In genomic region chr14:34574068-34574467, GRCm38 (mm10) we compare ENCODE assay signal across 10 mouse cellular contexts. TPM values are rescaled to one million over a fixed set of nuclear protein-coding genes. Genes with fewer than 3 reads are reported as not detected.
DNase-seq lines count a peak whose midpoint lies in the region; ATAC-seq and TF ChIP-seq lines count a peak whose summit lies in the region.
"Had no signal": no experiment of that assay in that cellular context is flagged by ENCODE, and none has a peak within 500 bp of the region (broad histone marks: within the 10 kb centered on the region; RNA-seq: fewer than 3 reads in every experiment).

No protein-coding gene starts in this region.

- H3K27me3 ChIP-seq in testis, adult 2 months (ENCODE audit: control insufficient read depth, insufficient read depth, low read length) = no peaks in the 10 kb centered on the region
- no peaks in the 10 kb centered on the region for H3K27me3 ChIP-seq in intestine, postnatal 0 days (replicated peaks; ENCODE audit: control insufficient read depth, insufficient read depth, low read length)
- H3K27me3 ChIP-seq in stomach, postnatal 0 days (ENCODE audit: control insufficient read depth, insufficient read depth, low read length) = no peaks in the 10 kb centered on the region
- no peaks in the 10 kb centered on the region; the same call in 1 of the 2 replicates for H3K27me3 ChIP-seq in forebrain, embryonic 11.5 days (ENCODE audit: control insufficient read depth, insufficient read depth, low read length)
- no peaks in the 10 kb centered on the region for H3K27me3 ChIP-seq in hindbrain, embryonic 13.5 days
- H3K27me3 ChIP-seq: hindbrain, embryonic 15.5 days had no signal

- peak; percentile 14; the same call in 1 of the 2 replicates for ATAC-seq in intestine, postnatal 0 days
- ATAC-seq in stomach, postnatal 0 days (ENCODE audit: low FRiP score, low TSS enrichment) = no peak
- ATAC-seq in forebrain, embryonic 11.5 days (replicated peaks; ENCODE audit: low FRiP score) = no peak
- ATAC-seq in hindbrain, embryonic 13.5 days (ENCODE audit: low FRiP score) = no peak

- no peaks in the 10 kb centered on the region for H3K36me3 ChIP-seq in testis, adult 2 months (ENCODE audit: control insufficient read depth, insufficient read depth, low read length)
- H3K36me3 ChIP-seq in intestine, postnatal 0 days (ENCODE audit: control insufficient read depth, insufficient read depth) = peaks cover 21% of the 10 kb centered on the region; the same call in 1 of the 2 replicates
- H3K36me3 ChIP-seq in stomach, postnatal 0 days (ENCODE audit: control insufficient read depth, insufficient read depth, low read length) = no peaks in the 10 kb centered on the region
- H3K36me3 ChIP-seq in forebrain, embryonic 11.5 days (ENCODE audit: control insufficient read depth, insufficient read depth, low read length) = no peaks in the 10 kb centered on the region
- H3K36me3 ChIP-seq in hindbrain, embryonic 13.5 days = no peaks in the 10 kb centered on the region
- H3K36me3 ChIP-seq: hindbrain, embryonic 15.5 days had no signal

- no peak for TF ChIP-seq EP300 in stomach, postnatal 0 days (optimal IDR thresholded peaks at IDR 0.05)

- no peak for TF ChIP-seq POLR2A in testis, adult 2 months (IDR thresholded peaks at IDR 0.05; ENCODE audit: control insufficient read depth, low read depth, low read length)

- peaks cover 4% of the 10 kb centered on the region for H3K4me1 ChIP-seq in testis, adult 2 months (ENCODE audit: control insufficient read depth, insufficient read depth, low read length)
- H3K4me1 ChIP-seq in intestine, postnatal 0 days (replicated peaks; ENCODE audit: control insufficient read depth, insufficient read depth, low read length) = 0 out of 2 replicates have a peak, but pooled peaks cover 10% of the 10 kb centered on the region
- H3K4me1 ChIP-seq in stomach, postnatal 0 days (replicated peaks; ENCODE audit: control insufficient read depth, insufficient read depth) = no peaks in the 10 kb centered on the region
- H3K4me1 ChIP-seq in forebrain, embryonic 11.5 days (replicated peaks; ENCODE audit: control insufficient read depth, insufficient read depth, low read length) = no peaks in the 10 kb centered on the region
- H3K4me1 ChIP-seq in hindbrain, embryonic 13.5 days (replicated peaks) = peaks cover 13% of the 10 kb centered on the region
- H3K4me1 ChIP-seq: hindbrain, embryonic 15.5 days had no signal

- no peak overlapping the region for H3K4me3 ChIP-seq in testis, adult 2 months (ENCODE audit: control insufficient read depth, low read depth, low read length)
- no peak overlapping the region for H3K4me3 ChIP-seq in intestine, postnatal 0 days (ENCODE audit: low read depth, low read length)
- no peak overlapping the region for H3K4me3 ChIP-seq in stomach, postnatal 0 days (ENCODE audit: low read depth, low read length)
- H3K4me3 ChIP-seq in forebrain, embryonic 11.5 days (ENCODE audit: low read depth, low read length) = no peak overlapping the region
- H3K4me3 ChIP-seq in hindbrain, embryonic 13.5 days = no peak overlapping the region
- H3K4me3 ChIP-seq: hindbrain, embryonic 15.5 days had no signal

- DNase-seq in testis, postnatal 14 days (ENCODE audit: low spot score) = no peak
- DNase-seq in gastrocnemius, postnatal 25 days = peak; percentile 86
- DNase-seq in stomach, postnatal 0 days (ENCODE audit: low spot score) = peak; percentile 28
- DNase-seq in forebrain, embryonic 11.5 days (ENCODE audit: low spot score) = no peak
- no peak for DNase-seq in MN1 (ENCODE audit: low spot score)

- H3K9ac ChIP-seq in intestine, postnatal 0 days (ENCODE audit: low read depth, low read length) = 0 out of 2 replicates have a peak overlapping the region, but pooled peaks have one; percentile 3
- H3K9ac ChIP-seq in stomach, postnatal 0 days (ENCODE audit: low read length) = no peak overlapping the region
- no peak overlapping the region for H3K9ac ChIP-seq in forebrain, embryonic 11.5 days (ENCODE audit: low read length)
- H3K9ac ChIP-seq in hindbrain, embryonic 13.5 days = no peak overlapping the region
- H3K9ac ChIP-seq: hindbrain, embryonic 15.5 days had no signal

- peak; percentile 36; the same call in 1 of the 2 replicates for TF ChIP-seq CTCF in testis, adult 2 months (IDR thresholded peaks at IDR 0.05; ENCODE audit: control insufficient read depth, insufficient read depth, insufficient replicate concordance, low read depth, low read length)
- TF ChIP-seq CTCF in intestine, postnatal 0 days (IDR thresholded peaks at IDR 0.05; ENCODE audit: low read depth) = peak; percentile 76
- TF ChIP-seq CTCF in stomach, postnatal 0 days (IDR thresholded peaks at IDR 0.05; ENCODE audit: low read depth) = peak; percentile 57

- no peaks in the 10 kb centered on the region for H3K9me3 ChIP-seq in intestine, postnatal 0 days (ENCODE audit: control insufficient read depth)
- H3K9me3 ChIP-seq in stomach, postnatal 0 days (ENCODE audit: control insufficient read depth, low read length) = no peaks in the 10 kb centered on the region
- no peaks in the 10 kb centered on the region for H3K9me3 ChIP-seq in forebrain, embryonic 11.5 days (ENCODE audit: control insufficient read depth, low read length)
- H3K9me3 ChIP-seq in hindbrain, embryonic 13.5 days = no peaks in the 10 kb centered on the region
- H3K9me3 ChIP-seq: hindbrain, embryonic 15.5 days had no signal

- H3K27ac ChIP-seq in testis, adult 2 months (ENCODE audit: control insufficient read depth, insufficient read depth, low read depth, low read length) = no peak overlapping the region
- H3K27ac ChIP-seq in intestine, postnatal 0 days (ENCODE audit: low read depth, low read length) = peak overlapping the region; percentile 80
- no peak overlapping the region for H3K27ac ChIP-seq in stomach, postnatal 0 days (replicated peaks)
- no peak overlapping the region for H3K27ac ChIP-seq in forebrain, embryonic 11.5 days (ENCODE audit: low read depth, low read length)
- no peak overlapping the region for H3K27ac ChIP-seq in hindbrain, embryonic 13.5 days
- H3K27ac ChIP-seq: hindbrain, embryonic 15.5 days had no signal

- 48% methylated on average over 2 of the region's 2 CpGs for WGBS in intestine, postnatal 0 days
- 65% methylated on average over 2 of the region's 2 CpGs for WGBS in stomach, postnatal 0 days
- WGBS in forebrain, embryonic 11.5 days = 65% methylated on average over 2 of the region's 2 CpGs
- 61% methylated on average over 2 of the region's 2 CpGs for WGBS in hindbrain, embryonic 13.5 days

- H3K4me2 ChIP-seq in intestine, postnatal 0 days (replicated peaks; ENCODE audit: low read depth) = no peak overlapping the region
- no peak overlapping the region for H3K4me2 ChIP-seq in stomach, postnatal 0 days (replicated peaks; ENCODE audit: low read depth)
- no peak overlapping the region for H3K4me2 ChIP-seq in forebrain, embryonic 11.5 days (ENCODE audit: low read depth, low read length, severe bottlenecking)
- H3K4me2 ChIP-seq in hindbrain, embryonic 13.5 days = no peak overlapping the region
- H3K4me2 ChIP-seq: hindbrain, embryonic 15.5 days had no signal

RNA-seq across cellular contexts. Expression of gene Ldb3, which starts 14.4 kb away (rescaled TPM):
- polyA plus RNA-seq in testis, adult 2 months (2012; rRNA removed) = 0.54 and 0.99 TPM in 2 replicates
- total RNA-seq in gastrocnemius, postnatal 25 days (2021) = 1,000 to 10,000 TPM; 2,264 to 2,912 TPM
- polyA plus RNA-seq in intestine, postnatal 0 days (2015; fragmentation: Nextera tagmentation; extraction: Ambion mirVana) = 15.2 and 16.2 TPM in 2 replicates
- 1.6 and 1.7 TPM in 2 replicates for polyA plus RNA-seq in stomach, postnatal 0 days (2015; fragmentation: Nextera tagmentation; extraction: Ambion mirVana)
- polyA plus RNA-seq in forebrain, embryonic 11.5 days (2014; fragmentation: Nextera tagmentation; extraction: Ambion mirVana) = not detected in 2 replicates
- polyA plus RNA-seq in hindbrain, embryonic 13.5 days (2015; fragmentation: Nextera tagmentation; extraction: Ambion mirVana) = 0.50 and 0.56 TPM in 2 replicates

RNA-seq across cellular contexts. Expression of gene Opn4, which starts 25.9 kb away (rescaled TPM):
- 0.14 and 0.26 TPM in 2 replicates for polyA plus RNA-seq in testis, adult 2 months (2012; rRNA removed)
- not detected for total RNA-seq in gastrocnemius, postnatal 25 days (2021)
- polyA plus RNA-seq in intestine, postnatal 0 days (2015; fragmentation: Nextera tagmentation; extraction: Ambion mirVana) = 0.26 and 0.69 TPM in 2 replicates
- not detected in 2 replicates for polyA plus RNA-seq in stomach, postnatal 0 days (2015; fragmentation: Nextera tagmentation; extraction: Ambion mirVana)
- polyA plus RNA-seq in forebrain, embryonic 11.5 days (2014; fragmentation: Nextera tagmentation; extraction: Ambion mirVana) = 0.12 and 0.84 TPM in 2 replicates
- not detected in 2 replicates for polyA plus RNA-seq in hindbrain, embryonic 13.5 days (2015; fragmentation: Nextera tagmentation; extraction: Ambion mirVana)
- polyA plus RNA-seq: hindbrain, embryonic 15.5 days had no signal

RNA-seq across cellular contexts. Expression of gene 9230112D13Rik, which starts 51.5 kb away (rescaled TPM):
- polyA plus RNA-seq in testis, adult 2 months (2012; rRNA removed) = 0.14 TPM in 1 of 2 replicates, not detected in the other
- not detected for total RNA-seq in gastrocnemius, postnatal 25 days (2021)
- polyA plus RNA-seq in intestine, postnatal 0 days (2015; fragmentation: Nextera tagmentation; extraction: Ambion mirVana) = not detected in 2 replicates
- polyA plus RNA-seq in stomach, postnatal 0 days (2015; fragmentation: Nextera tagmentation; extraction: Ambion mirVana) = not detected in 2 replicates
- not detected in 2 replicates for polyA plus RNA-seq in forebrain, embryonic 11.5 days (2014; fragmentation: Nextera tagmentation; extraction: Ambion mirVana)
- polyA plus RNA-seq in hindbrain, embryonic 13.5 days (2015; fragmentation: Nextera tagmentation; extraction: Ambion mirVana) = not detected in 2 replicates
- polyA plus RNA-seq: hindbrain, embryonic 15.5 days; lung, embryonic 16.5 days had no signal

Comparison
In these comparisons a context has a peak if more than half of its experiments do, and no peak if none do; other contexts are left out.
1. DNase-seq: peak in gastrocnemius, postnatal 25 days (single experiment) and stomach, postnatal 0 days (single experiment); none in testis, postnatal 14 days (single experiment), forebrain, embryonic 11.5 days (single experiment) and MN1 (single experiment).
2. Peak in every context shown above with its lines, with median percentiles within 50 percentile points of each other: CTCF ChIP-seq.